Mouse (Mus musculus) liver, adult 2 months (tissue): ENCODE results near the gene Cntn5.

Experiments
- CTCF ChIP-seq: fragments of 200-500 bp; IDR thresholded peaks from 2 replicates; pipeline ENCODE4 v1.5.1; 2011; ENCODE audit warnings: low read depth, low read length, control low read depth
- POLR2A ChIP-seq: fragments of 200-500 bp; IDR thresholded peaks from 2 replicates; pipeline ENCODE4 v1.6.1; 2011; ENCODE audit warnings: low read length, control low read depth; ENCODE audit not compliant: insufficient read depth; ENCODE audit errors: extremely low read depth

- TF ChIP-seq CTCF (no peak), POLR2A (no peak)
Measured at GRCm38 (mm10) chr9:10186063-10186462, 718.5 kb downstream of the Cntn5 start.
